Mouse (Mus musculus) kidney, postnatal 14 days (tissue): Measurements from ENCODE around the gene Tymp.

Experiments used
- DNase-seq: peaks from one replicate; pipeline ENCODE4 v3.0.0; 2022; ENCODE audit warnings: mixed read lengths

The Tymp gene

GRCm38 (mm10) chr15:89373762-89374248 is 3.0 kb downstream of the Tymp start, which contains the start of gene Sco2:
TSS of gene Sco2 (minus strand) at chr15:89373846.
- DNase-seq = peak; percentile 93

DNA sequence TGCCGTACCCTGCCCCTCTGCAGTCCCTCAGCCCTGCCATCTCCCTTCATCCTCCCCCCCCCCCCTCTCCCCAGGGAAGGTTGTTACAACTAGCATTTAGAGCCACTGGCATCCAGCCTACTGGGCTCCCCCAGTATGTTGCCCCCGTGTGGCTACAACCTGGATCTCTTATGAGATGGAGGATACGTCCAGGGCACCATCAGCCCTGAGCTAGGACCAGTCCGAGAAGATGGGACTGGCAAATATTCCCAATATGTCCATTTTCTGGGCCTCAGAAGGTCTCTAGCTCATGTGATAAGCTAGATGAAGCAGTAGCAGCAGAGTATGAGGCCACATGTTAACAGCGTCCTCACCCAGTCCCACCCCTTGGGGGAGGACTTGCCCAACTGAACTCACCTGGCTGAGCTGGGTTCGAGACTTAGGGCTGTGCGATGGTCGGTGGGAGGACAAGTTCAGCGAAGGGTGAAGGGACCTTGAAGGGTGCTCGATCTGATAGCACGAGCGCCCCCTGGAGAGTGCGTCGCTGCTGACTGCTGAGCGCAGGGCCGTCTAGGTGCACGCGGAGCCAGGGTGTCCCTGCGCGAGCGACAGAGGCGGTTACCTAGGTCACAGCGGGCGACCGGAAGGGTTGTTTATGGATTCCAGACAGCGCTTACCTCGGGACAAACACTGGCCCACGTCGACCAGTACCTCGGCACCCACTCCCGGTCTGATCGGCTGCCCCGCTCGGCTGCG is 3.6 kb downstream of the Tymp start:
- DNase-seq = peak; percentile 91

DNA sequence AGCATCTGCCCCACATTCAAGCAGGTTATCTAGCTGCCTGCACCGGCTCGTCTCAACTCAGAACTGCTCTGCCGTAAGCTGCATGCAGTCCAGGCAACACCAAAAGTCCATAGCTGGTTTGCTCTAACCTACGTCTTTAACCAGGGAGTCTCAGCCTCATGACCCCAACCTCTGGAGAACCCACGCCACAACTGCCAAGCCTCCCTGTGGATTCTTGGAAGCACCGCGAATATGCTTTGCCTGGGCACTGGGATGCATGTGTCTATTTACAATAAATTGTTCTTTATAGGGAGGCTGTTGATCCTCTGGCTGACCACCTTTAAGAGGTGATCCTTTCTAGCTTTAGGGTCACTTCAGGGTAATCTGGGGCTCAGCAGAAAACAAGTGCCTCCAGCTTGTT is 4.3 kb downstream of the Tymp start:
- no peak for DNase-seq

DNA sequence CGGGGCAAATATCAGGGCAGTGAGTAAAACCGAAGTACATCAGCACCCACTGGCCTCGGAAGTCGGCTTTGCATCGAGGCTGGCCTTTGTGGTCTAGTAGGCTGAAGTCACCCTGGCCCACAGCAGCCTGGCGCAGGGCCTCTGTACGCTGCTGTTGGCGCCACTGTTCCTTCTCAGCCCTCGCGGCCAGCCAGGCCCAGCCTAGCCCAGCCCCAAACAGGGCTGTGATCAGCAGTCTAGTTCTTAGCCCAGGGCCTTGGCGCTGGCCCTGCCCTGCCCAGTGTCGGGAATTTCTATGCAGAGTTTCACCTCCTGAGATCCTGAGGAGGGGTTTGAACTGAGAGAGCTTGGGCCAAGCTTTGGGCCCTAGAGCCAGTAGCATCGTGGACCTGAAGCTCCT is 4.8 kb downstream of the Tymp start:
- DNase-seq = no peak

- DNase-seq = no peak
These were observed 11.7 kb downstream of the Tymp start for GRCm38 (mm10) chr15:89365141-89365551.

GRCm38 (mm10) chr15:89363051-89363450 is 13.8 kb downstream of the Tymp start:
- DNase-seq = no peak

- DNase-seq = no peak
These were observed 18.1 kb downstream of the Tymp start for GRCm38 (mm10) chr15:89358784-89359183.

DNA sequence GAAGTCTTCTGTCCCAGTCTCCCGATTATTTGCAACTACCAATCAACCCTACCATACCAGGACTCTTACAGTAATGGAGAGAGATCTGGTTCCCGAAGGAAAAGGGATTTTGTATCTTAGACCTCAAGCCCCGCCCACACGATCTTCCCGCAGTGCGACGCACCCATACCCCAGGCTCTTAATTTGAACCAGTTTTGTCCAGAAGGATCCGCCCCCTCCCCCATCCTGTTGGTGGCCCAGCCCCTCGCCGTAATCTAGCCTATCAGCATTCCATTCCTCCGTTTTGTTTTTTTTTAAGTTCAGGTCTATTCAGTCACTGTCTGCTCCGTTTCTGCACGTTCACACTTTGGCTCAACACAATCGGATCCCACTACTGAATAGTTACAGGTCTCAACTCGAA is 20.5 kb downstream of the Tymp start:
- peak; percentile 89 for DNase-seq

GRCm38 (mm10) chr15:89355241-89356187 is 21.3 kb downstream of the Tymp start, which contains the start of the genes Lmf2 and Ncaph2:
TSS of gene Lmf2 (minus strand) at chr15:89355659.
TSS of gene Ncaph2 (plus strand) at chr15:89355719.
- DNase-seq = peak; percentile 97

DNA sequence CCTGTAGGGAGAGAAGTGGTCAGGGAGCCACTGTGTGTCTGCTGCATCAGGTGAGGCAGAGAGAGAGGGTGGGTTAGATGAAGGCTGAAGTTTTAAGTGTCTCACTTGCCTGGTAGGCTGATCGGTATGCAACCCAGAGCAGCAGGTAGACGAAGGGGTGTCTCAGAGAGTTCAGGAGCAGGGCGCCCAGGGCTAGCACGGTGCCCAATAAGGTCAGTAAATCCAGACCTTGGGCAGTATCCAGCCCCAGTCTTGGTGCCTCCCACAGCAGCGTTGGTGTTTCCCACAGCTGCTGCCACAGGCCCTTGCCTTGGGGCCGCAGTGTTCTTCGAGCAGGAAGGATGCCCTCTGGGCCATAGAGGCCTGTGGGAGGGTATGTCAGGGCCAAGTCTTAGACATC is 22.4 kb downstream of the Tymp start:
- no peak for DNase-seq

DNA sequence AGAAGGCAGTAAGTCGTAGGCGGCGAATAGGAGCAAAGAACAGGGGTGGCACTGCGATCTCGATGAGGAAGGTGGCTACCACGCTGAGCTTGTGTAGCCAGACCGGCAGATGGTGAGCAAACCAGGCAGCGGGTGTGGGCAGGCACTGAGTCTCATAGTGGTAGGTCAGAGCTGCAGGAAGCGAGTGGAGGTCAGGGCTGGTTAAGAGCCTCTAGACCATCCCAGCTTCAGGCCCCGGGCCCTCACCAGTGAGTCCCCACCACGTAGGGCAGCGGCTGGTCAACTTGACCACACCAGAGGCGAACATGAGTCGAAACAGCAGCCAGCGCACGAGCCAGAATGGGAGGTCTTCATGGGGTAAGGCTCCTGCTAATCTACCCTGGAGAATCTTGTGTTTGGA is 23.0 kb downstream of the Tymp start:
- DNase-seq = no peak

GRCm38 (mm10) chr15:89352795-89353194 is 24.0 kb downstream of the Tymp start:
- no peak for DNase-seq

GRCm38 (mm10) chr15:89352054-89352453 is 24.8 kb downstream of the Tymp start:
- no peak for DNase-seq

DNA sequence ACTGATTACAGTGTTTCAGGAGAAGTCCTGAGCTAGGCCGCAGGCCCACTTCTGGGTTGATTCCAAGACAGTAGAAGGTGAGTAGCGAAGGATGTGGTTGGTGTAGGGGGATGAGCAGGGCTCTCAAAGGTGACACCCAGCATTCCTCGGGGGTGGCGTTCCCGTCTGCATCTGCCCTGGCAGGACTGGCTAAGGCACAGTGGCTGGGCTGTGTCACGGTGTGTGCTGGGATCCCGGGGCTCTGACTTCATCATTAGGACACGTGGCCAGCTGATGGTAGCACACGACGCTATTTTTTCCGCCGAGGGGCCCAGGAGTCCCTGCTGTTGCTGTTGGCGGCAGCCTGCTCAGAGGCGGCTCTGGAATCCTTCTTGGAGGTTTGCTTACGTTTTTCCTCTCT is 25.5 kb downstream of the Tymp start:
- no peak for DNase-seq

GRCm38 (mm10) chr15:89350447-89350846 is 26.4 kb downstream of the Tymp start:
- DNase-seq = no peak

GRCm38 (mm10) chr15:89343325-89343724 is 33.5 kb downstream of the Tymp start:
- no peak for DNase-seq

DNA sequence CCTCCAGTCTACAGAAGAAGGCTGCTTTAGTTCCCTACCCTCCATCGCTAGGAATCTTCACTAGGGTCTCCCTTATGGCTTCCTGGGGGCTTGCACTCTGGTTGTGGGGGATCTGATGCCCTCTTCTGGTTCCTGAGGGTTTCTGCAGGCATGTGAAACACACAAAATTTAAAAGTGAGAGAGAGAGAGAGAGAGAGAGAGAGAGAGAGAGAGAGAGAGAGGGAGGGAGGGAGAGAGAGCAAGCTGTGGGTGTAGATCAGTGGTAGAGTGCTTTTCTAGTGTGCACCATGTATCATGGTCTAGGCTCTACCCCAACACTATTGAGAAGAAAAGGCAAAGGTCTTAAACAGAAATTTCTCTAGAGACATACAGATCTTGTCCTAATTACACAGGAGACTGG is 35.2 kb downstream of the Tymp start:
- no peak for DNase-seq

- no peak for DNase-seq
These were observed 36.7 kb downstream of the Tymp start for GRCm38 (mm10) chr15:89340136-89340535.

DNA sequence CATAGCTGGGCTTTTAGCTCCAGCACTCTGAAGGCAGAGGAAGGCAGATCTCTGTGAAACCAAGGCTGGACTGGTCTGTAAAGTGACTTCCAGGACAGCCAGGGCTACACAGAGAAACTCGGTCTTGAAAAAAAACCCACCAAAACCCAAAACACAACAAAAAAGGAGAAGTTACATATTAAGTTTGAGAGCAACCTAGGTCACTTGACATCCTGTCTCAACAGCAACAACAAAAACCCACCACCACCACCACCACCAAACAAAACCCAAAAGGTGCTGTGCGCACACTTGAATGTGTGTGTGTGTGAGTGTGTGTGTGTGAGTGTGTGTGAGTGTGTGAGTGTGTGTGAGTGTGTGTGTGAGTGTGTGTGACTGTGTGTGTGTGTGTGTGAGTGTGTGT is 37.1 kb downstream of the Tymp start:
- DNase-seq = no peak

DNA sequence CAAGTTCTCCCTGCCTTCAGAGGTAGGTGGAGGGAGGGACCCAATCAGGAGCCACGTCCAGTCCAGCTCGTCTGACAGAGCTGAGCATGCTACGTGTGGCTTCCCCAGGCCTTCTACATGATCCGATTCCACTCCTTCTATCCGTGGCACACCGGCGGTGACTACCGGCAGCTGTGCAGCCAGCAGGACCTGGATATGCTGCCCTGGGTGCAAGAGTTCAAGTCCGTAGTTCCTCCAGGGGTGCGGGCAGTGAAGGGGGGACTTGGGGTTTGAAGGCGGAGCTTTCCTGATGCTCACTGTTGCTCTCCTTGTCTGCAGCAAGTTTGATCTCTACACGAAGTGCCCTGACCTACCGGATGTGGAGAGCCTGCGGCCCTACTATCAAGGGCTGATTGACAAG is 40.4 kb downstream of the Tymp start:
- DNase-seq = no peak

- DNase-seq = peak; percentile 28
These were observed 41.9 kb downstream of the Tymp start for GRCm38 (mm10) chr15:89334774-89335537.

DNA sequence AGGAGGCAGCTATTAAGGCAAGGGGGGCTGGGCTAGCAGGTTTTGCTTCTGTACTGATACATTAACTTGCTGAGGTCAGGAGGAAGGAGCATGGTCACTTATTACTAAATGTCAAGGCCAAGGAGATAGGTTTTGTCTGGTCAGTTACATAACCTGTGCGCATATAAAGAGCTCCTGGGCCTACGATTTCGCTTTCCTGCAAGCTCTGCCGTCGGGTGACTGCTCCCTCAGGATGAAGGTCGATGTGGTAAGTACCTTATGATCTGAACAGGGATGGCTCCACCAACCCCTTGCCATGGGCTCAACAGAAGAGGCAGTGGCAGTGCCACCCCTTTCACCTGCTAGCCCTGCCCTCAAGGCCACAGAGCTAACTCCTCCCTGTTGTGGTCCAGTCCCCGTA is 42.6 kb downstream of the Tymp start, which contains the start of gene Miox:
TSS of gene Miox (plus strand) at position 128 of the 400 bp plus-strand sequence.
- DNase-seq = peak; percentile 81

GRCm38 (mm10) chr15:89326441-89326840 is 50.4 kb downstream of the Tymp start:
- DNase-seq = peak; percentile 83
